Mouse (Mus musculus): ENCODE data around the gene Gm3839. TPM values are rescaled to one million over a fixed set of nuclear protein-coding genes. Genes with fewer than 3 reads are reported as not detected.
"Not testable (repeated sequence)": the region's sequence is repeated elsewhere in the genome, so short reads cannot be mapped to it uniquely, and the experiment has no call there.

The Gm3839 gene
- 2.8 and 3.1 TPM in 2 replicates for polyA plus RNA-seq (2016; fragmentation: Nextera tagmentation; extraction: Ambion mirVana)

- H3K9me3 ChIP-seq; H3K4me1 ChIP-seq; H3K4me3 ChIP-seq; H3K27me3 ChIP-seq (ENCODE audit: poor library complexity, severe bottlenecking); H3K27ac ChIP-seq; DNase-seq (ENCODE audit: extremely low spot score, low spot score); H3K36me3 ChIP-seq (replicated peaks): not testable (repeated sequence)
Measured at GRCm38 (mm10) chr14:11356626-11357025, at the start of gene Gm3839. Gene Gm3839 (minus strand): TSS chr14:11356726.

- no peak overlapping the region for H3K4me3 ChIP-seq
- no peaks in the 10 kb centered on the region for H3K4me1 ChIP-seq
- no peaks in the 10 kb centered on the region for H3K36me3 ChIP-seq (replicated peaks)
- no peak for DNase-seq (ENCODE audit: extremely low spot score, low spot score)
- H3K9me3 ChIP-seq: no peaks in the 10 kb centered on the region
- H3K27me3 ChIP-seq (ENCODE audit: poor library complexity, severe bottlenecking): no peaks in the 10 kb centered on the region
- H3K27ac ChIP-seq: no peak overlapping the region
- WGBS: 90% methylated on average over 9 of the region's 9 CpGs
Measured at GRCm38 (mm10) chr14:11405661-11406060, 49.1 kb upstream of the Gm3839 start.

GRCm38 (mm10) chr14:11377846-11378245 is 21.3 kb upstream of the Gm3839 start:
- H3K4me3 ChIP-seq: no peak overlapping the region
- no peak for DNase-seq (ENCODE audit: extremely low spot score, low spot score)
- no peak overlapping the region for H3K27ac ChIP-seq
- H3K4me1 ChIP-seq: no peaks in the 10 kb centered on the region
- H3K36me3 ChIP-seq (replicated peaks): no peaks in the 10 kb centered on the region
- H3K9me3 ChIP-seq: no peaks in the 10 kb centered on the region
- WGBS: 91% methylated on average over 3 of the region's 3 CpGs
- no peaks in the 10 kb centered on the region for H3K27me3 ChIP-seq (ENCODE audit: poor library complexity, severe bottlenecking)

GRCm38 (mm10) chr14:11375225-11375624 is 18.7 kb upstream of the Gm3839 start:
- Histone ChIP-seq H3K27ac (no peak overlapping the region), H3K9me3 (no peaks in the 10 kb centered on the region), H3K27me3 (ENCODE audit: poor library complexity, severe bottlenecking) (no peaks in the 10 kb centered on the region), H3K4me1 (no peaks in the 10 kb centered on the region), H3K4me3 (no peak overlapping the region), H3K36me3 (replicated peaks) (no peaks in the 10 kb centered on the region)
- DNase-seq (ENCODE audit: extremely low spot score, low spot score): no peak
- WGBS: 94% methylated on average over 5 of the region's 5 CpGs

- WGBS: 81% methylated on average over 3 of the region's 3 CpGs
- H3K9me3 ChIP-seq: no peaks in the 10 kb centered on the region
- no peak overlapping the region for H3K4me3 ChIP-seq
- H3K27me3 ChIP-seq (ENCODE audit: poor library complexity, severe bottlenecking): no peaks in the 10 kb centered on the region
- no peak overlapping the region for H3K27ac ChIP-seq
- H3K36me3 ChIP-seq (replicated peaks): no peaks in the 10 kb centered on the region
- no peak for DNase-seq (ENCODE audit: extremely low spot score, low spot score)
- H3K4me1 ChIP-seq: no peaks in the 10 kb centered on the region
Measured at GRCm38 (mm10) chr14:11346086-11346485, 10.4 kb downstream of the Gm3839 start.

- H3K9me3 ChIP-seq: no peaks in the 10 kb centered on the region
- no peak overlapping the region for H3K4me3 ChIP-seq
- no peak overlapping the region for H3K27ac ChIP-seq
- 51% methylated on average over 2 of the region's 2 CpGs for WGBS
- no peak for DNase-seq (ENCODE audit: extremely low spot score, low spot score)
- H3K36me3 ChIP-seq (replicated peaks): no peaks in the 10 kb centered on the region
- no peaks in the 10 kb centered on the region for H3K27me3 ChIP-seq (ENCODE audit: poor library complexity, severe bottlenecking)
- H3K4me1 ChIP-seq: no peaks in the 10 kb centered on the region
Measured at GRCm38 (mm10) chr14:11329993-11330392, 26.5 kb downstream of the Gm3839 start.

GRCm38 (mm10) chr14:11307079-11307478 is 49.4 kb downstream of the Gm3839 start:
- Histone ChIP-seq H3K9me3 (no peaks in the 10 kb centered on the region), H3K4me3 (no peak overlapping the region), H3K27ac (no peak overlapping the region), H3K4me1 (no peaks in the 10 kb centered on the region), H3K36me3 (replicated peaks) (no peaks in the 10 kb centered on the region), H3K27me3 (ENCODE audit: poor library complexity, severe bottlenecking) (no peaks in the 10 kb centered on the region)
- WGBS: 43% methylated on average over 2 of the region's 2 CpGs
- DNase-seq (ENCODE audit: extremely low spot score, low spot score): no peak

- DNase-seq (ENCODE audit: extremely low spot score, low spot score); H3K4me1 ChIP-seq; H3K27me3 ChIP-seq (ENCODE audit: poor library complexity, severe bottlenecking); H3K36me3 ChIP-seq (replicated peaks); H3K4me3 ChIP-seq; H3K27ac ChIP-seq: not testable (repeated sequence)
- peaks cover 16% of the 10 kb centered on the region; the same call in 1 of the 2 replicates for H3K9me3 ChIP-seq
- WGBS: 93% methylated on average over 3 of the region's 3 CpGs
Measured at GRCm38 (mm10) chr14:11287956-11288355, 68.6 kb downstream of the Gm3839 start.

GRCm38 (mm10) chr14:11257161-11257705 is 99.3 kb downstream of the Gm3839 start:
- Histone ChIP-seq H3K4me3 (no peak overlapping the region), H3K36me3 (replicated peaks) (no peaks in the 10 kb centered on the region)
- 94% methylated on average over 4 of the region's 4 CpGs for WGBS

GRCm38 (mm10) chr14:11248053-11248452 is 108.5 kb downstream of the Gm3839 start:
- no peaks in the 10 kb centered on the region for H3K27me3 ChIP-seq (ENCODE audit: poor library complexity, severe bottlenecking)
- H3K27ac ChIP-seq: no peak overlapping the region
- H3K4me1 ChIP-seq: peaks cover 7% of the 10 kb centered on the region
- H3K4me3 ChIP-seq: no peak overlapping the region
- no peaks in the 10 kb centered on the region for H3K9me3 ChIP-seq
- no peak for DNase-seq (ENCODE audit: extremely low spot score, low spot score)
- no peaks in the 10 kb centered on the region for H3K36me3 ChIP-seq (replicated peaks)

More at GRCm38 (mm10) chr14:11257161-11257705, 99.3 kb downstream of the Gm3839 start:
- H3K27me3 ChIP-seq (ENCODE audit: poor library complexity, severe bottlenecking): no peaks in the 10 kb centered on the region
- no peak overlapping the region for H3K27ac ChIP-seq
- DNase-seq (ENCODE audit: extremely low spot score, low spot score): no peak
- H3K9me3 ChIP-seq: no peaks in the 10 kb centered on the region
- H3K4me1 ChIP-seq: no peaks in the 10 kb centered on the region

GRCm38 (mm10) chr14:11244546-11244945 is 112.0 kb downstream of the Gm3839 start:
- no peaks in the 10 kb centered on the region for H3K27me3 ChIP-seq (ENCODE audit: poor library complexity, severe bottlenecking)
- 56% methylated on average over 5 of the region's 5 CpGs for WGBS
- no peaks in the 10 kb centered on the region for H3K4me1 ChIP-seq
- H3K4me3 ChIP-seq: no peak overlapping the region
- no peak for DNase-seq (ENCODE audit: extremely low spot score, low spot score)
- no peaks in the 10 kb centered on the region for H3K36me3 ChIP-seq (replicated peaks)
- H3K27ac ChIP-seq: no peak overlapping the region
- H3K9me3 ChIP-seq: no peaks in the 10 kb centered on the region

GRCm38 (mm10) chr14:11232086-11232485 is 124.4 kb downstream of the Gm3839 start:
- Histone ChIP-seq H3K27me3 (ENCODE audit: poor library complexity, severe bottlenecking) (no peaks in the 10 kb centered on the region), H3K4me1 (no peaks in the 10 kb centered on the region), H3K27ac (no peak overlapping the region), H3K4me3 (no peak overlapping the region), H3K9me3 (no peaks in the 10 kb centered on the region), H3K36me3 (replicated peaks) (no peaks in the 10 kb centered on the region)
- 92% methylated on average over 7 of the region's 7 CpGs for whole genome bisulfite sequencing
- no peak for DNase-seq (ENCODE audit: extremely low spot score, low spot score)

Data from forebrain, embryonic 10.5 days (tissue).